Mouse (Mus musculus): Measurements from ENCODE around the gene Golph3.

DNA sequence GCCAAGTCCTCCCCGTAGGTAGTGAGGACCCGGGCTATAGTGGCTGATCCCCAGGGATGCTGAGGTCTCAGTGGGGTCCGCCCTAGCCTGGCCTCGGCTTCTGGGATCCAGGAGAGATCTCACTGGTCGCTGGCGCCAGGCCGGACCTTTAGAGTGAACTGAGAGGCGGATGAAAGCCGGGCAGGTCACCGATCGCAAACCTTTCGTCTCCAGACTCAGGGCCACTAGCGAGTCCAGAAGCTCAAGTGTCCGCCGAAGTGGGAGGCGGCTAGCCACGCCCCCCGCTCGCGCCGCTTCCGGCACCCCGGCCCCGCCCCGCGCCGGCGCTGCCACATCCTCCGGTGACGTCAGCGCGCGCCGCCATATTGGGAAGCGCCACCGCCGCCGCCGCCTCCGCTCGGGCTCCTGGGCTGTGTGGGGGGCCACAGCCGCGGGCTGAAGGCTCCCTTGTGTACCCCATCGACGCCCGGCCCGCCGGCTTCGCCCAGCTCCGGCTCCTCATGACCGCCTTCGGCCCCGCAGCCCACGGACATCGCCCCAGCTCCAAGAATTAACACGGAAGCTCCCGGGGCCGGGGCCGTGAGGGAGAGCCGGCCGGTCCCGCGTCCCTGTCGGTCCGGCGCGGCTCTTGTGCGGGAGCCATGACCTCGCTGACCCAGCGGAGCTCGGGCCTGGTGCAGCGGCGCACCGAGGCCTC lies at the start of gene Golph3:
- TF ChIP-seq POLR2A (IDR thresholded peaks at IDR 0.05; ENCODE audit: insufficient read length, low read depth) (peak; percentile 82), MAX (IDR thresholded peaks at IDR 0.05; ENCODE audit: low read depth) (no peak), POLR2AphosphoS2 (IDR thresholded peaks at IDR 0.05; ENCODE audit: insufficient read length, low read depth) (peak; percentile 91), TCF12 (IDR thresholded peaks at IDR 0.05; ENCODE audit: insufficient read depth, poor library complexity, severe bottlenecking) (no peak), USF1 (IDR thresholded peaks at IDR 0.05; ENCODE audit: low read depth) (no peak), E2F4 (IDR thresholded peaks at IDR 0.05; ENCODE audit: insufficient read depth) (no peak), CEBPB (IDR thresholded peaks at IDR 0.05; ENCODE audit: insufficient read depth, poor library complexity, severe bottlenecking) (no peak), TCF3 (IDR thresholded peaks at IDR 0.05; ENCODE audit: insufficient read length, low read depth) (no peak), MYOD1 (IDR thresholded peaks at IDR 0.05; ENCODE audit: control insufficient read depth in 1 of 3, insufficient read length in 2 of 3, low read depth in 2 of 3) (no peak), REST (IDR thresholded peaks at IDR 0.05; ENCODE audit: insufficient read depth, insufficient read length) (no peak)

Measured in myocyte (in vitro differentiated cells).